Mouse (Mus musculus) common myeloid progenitor, adult 5-6 weeks (primary cell): ENCODE data around the gene Cnbd2. TPM values are rescaled to one million over a fixed set of nuclear protein-coding genes. Genes with fewer than 3 reads are reported as not detected.
"Not testable (repeated sequence)": the region's sequence is repeated elsewhere in the genome, so short reads cannot be mapped to it uniquely, and the experiment has no call there.

Experiments used
- ATAC-seq: replicated peaks from 2 replicates; pipeline ENCODE4 v1.8.0; 2016; ENCODE audit warnings: low read depth, mild to moderate bottlenecking, moderate TSS enrichment, inconsistent platforms; ENCODE audit not compliant: poor library complexity, severe bottlenecking
- total RNA-seq: library from RNA; stranded (forward); fragments of 200-1000, 187-1606 nt; gene quantifications from 2 replicates; pipeline ENCODE4 v1.2.3, GENCODE M21; 2017

Cnbd2 gene
- total RNA-seq, 1 experiment from 2014 or later = 5.8 TPM

GRCm38 (mm10) chr2:156376956-156377355 lies 64.9 kb downstream of the Cnbd2 start:
- no peak for ATAC-seq

GRCm38 (mm10) chr2:156379929-156380328 lies 67.8 kb downstream of the Cnbd2 start:
- ATAC-seq = no peak

- ATAC-seq = no peak
Observed at GRCm38 (mm10) chr2:156381350-156381749, 69.3 kb downstream of the Cnbd2 start.

- ATAC-seq = peak; percentile 95
Observed at GRCm38 (mm10) chr2:156392461-156393154, 80.5 kb downstream of the Cnbd2 start.

- no peak for ATAC-seq
Observed at GRCm38 (mm10) chr2:156393155-156393828, 81.2 kb downstream of the Cnbd2 start.

- no peak for ATAC-seq
Observed at GRCm38 (mm10) chr2:156394282-156394681, 82.2 kb downstream of the Cnbd2 start.

GRCm38 (mm10) chr2:156396096-156396495 lies 84.0 kb downstream of the Cnbd2 start:
- ATAC-seq = no peak

- no peak for ATAC-seq
Observed at GRCm38 (mm10) chr2:156397988-156398387, 85.9 kb downstream of the Cnbd2 start.

- ATAC-seq = no peak
Observed at GRCm38 (mm10) chr2:156399485-156399884, 87.4 kb downstream of the Cnbd2 start.

GRCm38 (mm10) chr2:156401331-156401730 lies 89.2 kb downstream of the Cnbd2 start:
- ATAC-seq = peak; percentile 92

GRCm38 (mm10) chr2:156402036-156402435 lies 89.9 kb downstream of the Cnbd2 start:
- no peak for ATAC-seq

GRCm38 (mm10) chr2:156406987-156407386 lies 94.9 kb downstream of the Cnbd2 start:
- ATAC-seq = no peak

GRCm38 (mm10) chr2:156408168-156408567 lies 96.1 kb downstream of the Cnbd2 start:
- no peak for ATAC-seq

- ATAC-seq = not testable (repeated sequence)
Observed at GRCm38 (mm10) chr2:156411348-156411747, 99.2 kb downstream of the Cnbd2 start.

- ATAC-seq = no peak
Observed at GRCm38 (mm10) chr2:156414996-156415395, 102.9 kb downstream of the Cnbd2 start.

GRCm38 (mm10) chr2:156415674-156416073 lies 103.6 kb downstream of the Cnbd2 start:
- 0 out of 2 replicates have a peak, but pooled peaks have one; percentile 30 for ATAC-seq

GRCm38 (mm10) chr2:156417194-156417593 lies 105.1 kb downstream of the Cnbd2 start:
- ATAC-seq = 0 out of 2 replicates have a peak, but pooled peaks have one; percentile 23

GRCm38 (mm10) chr2:156418467-156418866 lies 106.4 kb downstream of the Cnbd2 start:
- ATAC-seq = no peak

GRCm38 (mm10) chr2:156420327-156420693 lies 108.2 kb downstream of the Cnbd2 start:
- ATAC-seq = no peak

GRCm38 (mm10) chr2:156420694-156421380 lies 108.7 kb downstream of the Cnbd2 start, which contains the start of gene Epb41l1:
TSS of gene Epb41l1 (plus strand) at chr2:156420909.
- peak; percentile 51 for ATAC-seq
